Mouse (Mus musculus) ES-E14 (cell line): ENCODE measurements at regions not wholly inside any gene's neighbourhood (a gene's known extent, or its start where the extent isn't known, plus 50 kb on each side); places are given as distances from the start of the nearest gene placed in this dataset.
A peak's percentile ranks its signal among the peaks of the same experiment; 100 is the strongest.
"Not testable (repeated sequence)": the region's sequence is repeated elsewhere in the genome, so short reads cannot be mapped to it uniquely, and the experiment has no call there.

Experiments
- DNase-seq: peaks from one replicate; pipeline ENCODE4 v3.0.0-alpha.2; 2013; ENCODE audit warnings: low read depth, low spot score
- H3K27ac ChIP-seq: 2 replicates; pipeline ENCODE4 v1.5.1; 2012; ENCODE audit warnings: low read depth, mild to moderate bottlenecking, low read length, moderate library complexity, mixed read lengths; ENCODE audit not compliant: poor library complexity, insufficient read depth, severe bottlenecking
- H3K36me3 ChIP-seq: 2 replicates; pipeline ENCODE4 v1.6.1; 2012; ENCODE audit warnings: mild to moderate bottlenecking, low read length, moderate library complexity, mixed read lengths; ENCODE audit not compliant: control insufficient read depth, poor library complexity, insufficient read depth, severe bottlenecking
- H3K4me1 ChIP-seq, 2 experiments: fragments of 150-350 bp in 1 of 2; sonication (generic) in 1 of 2; 2 replicates each; pipeline ENCODE4 v1.6.1; 2012; ENCODE audit warnings: low read length in 2 of 2, mild to moderate bottlenecking in 1 of 2, mixed read lengths in 1 of 2; ENCODE audit not compliant: control insufficient read depth in 2 of 2, insufficient read depth in 2 of 2, poor library complexity in 1 of 2
- H3K4me3 ChIP-seq, 2 experiments: fragments of 150-350 bp in 1 of 2; sonication (generic) in 1 of 2; 2 replicates each; pipeline ENCODE4 v1.5.1; 2012; ENCODE audit warnings: low read length in 2 of 2, low read depth in 1 of 2, mild to moderate bottlenecking in 1 of 2, mixed read lengths in 1 of 2; ENCODE audit not compliant: insufficient read depth in 1 of 2, poor library complexity in 1 of 2, severe bottlenecking in 1 of 2
- H3K9ac ChIP-seq: 2 replicates; pipeline ENCODE4 v1.6.1; 2012; ENCODE audit warnings: low read depth, mild to moderate bottlenecking, low read length, mixed read lengths; ENCODE audit not compliant: poor library complexity, insufficient read depth, severe bottlenecking
- H3K9me3 ChIP-seq: fragments of 150-350 bp; sonication (generic); 2 replicates; pipeline ENCODE4 v1.6.1; 2012; ENCODE audit warnings: low read depth, mild to moderate bottlenecking, low read length; ENCODE audit not compliant: control insufficient read depth, insufficient read depth
- CHD2 ChIP-seq: IDR thresholded peaks from 2 replicates; pipeline ENCODE4 v1.6.1; 2014; ENCODE audit warnings: mild to moderate bottlenecking, low read depth, low read length, inconsistent platforms
- HCFC1 ChIP-seq: IDR thresholded peaks from 2 replicates; pipeline ENCODE4 v1.6.1; 2012; ENCODE audit warnings: low read length, inconsistent platforms, borderline replicate concordance; ENCODE audit not compliant: insufficient read depth
- MAFK ChIP-seq: IDR thresholded peaks from 2 replicates; pipeline ENCODE4 v1.6.1; 2014; ENCODE audit warnings: mild to moderate bottlenecking, low read depth, low read length, inconsistent platforms; ENCODE audit not compliant: insufficient read depth
- ZC3H11A ChIP-seq: IDR thresholded peaks from 2 replicates; pipeline ENCODE4 v1.6.1; 2012; ENCODE audit warnings: low read depth, mild to moderate bottlenecking, inconsistent platforms, low read length, borderline replicate concordance
- in situ Hi-C, 2 experiments: fragments of 600-800 bp; cut with MboI; formaldehyde crosslinking; loops; one replicate each; pipeline ENCODE4 v1.15.1; 2025; ENCODE audit warnings: low sequenced_read_pairs in 2 of 2, inconsistent platforms in 1 of 2; ENCODE audit not compliant: unreplicated experiment in 2 of 2

GRCm38 (mm10) chr12:18606126-18606525 is 91.8 kb downstream of the 5730507C01Rik start:
- H3K9ac ChIP-seq, H3K4me1 ChIP-seq, DNase-seq, H3K36me3 ChIP-seq, H3K4me3 ChIP-seq, H3K9me3 ChIP-seq, in situ Hi-C loops, H3K27ac ChIP-seq: not testable (repeated sequence)

- H3K36me3 ChIP-seq = no peaks in the 10 kb centered on the region
- H3K9me3 ChIP-seq = no peaks in the 10 kb centered on the region
- H3K27ac ChIP-seq = no peak overlapping the region
- no peaks in the 10 kb centered on the region for H3K4me1 ChIP-seq
- H3K9ac ChIP-seq = no peak overlapping the region
- no peak for DNase-seq
- H3K4me3 ChIP-seq = peak overlapping the region in 1 of 2 experiments; percentile 28; a peak in 1 of 4 replicates
- in situ Hi-C loops = no loop called here
- TF ChIP-seq ZC3H11A (no peak), CHD2 (no peak), MAFK (no peak), HCFC1 (no peak)
These were observed 95.5 kb downstream of the 5730507C01Rik start for GRCm38 (mm10) chr12:18609835-18610234.

GRCm38 (mm10) chr12:18610581-18610980 is 96.3 kb downstream of the 5730507C01Rik start:
- H3K9me3 ChIP-seq, DNase-seq, H3K27ac ChIP-seq, H3K9ac ChIP-seq, H3K36me3 ChIP-seq, H3K4me1 ChIP-seq, H3K4me3 ChIP-seq, in situ Hi-C loops: not testable (repeated sequence)
